Mouse (Mus musculus): ENCODE data around the gene Terf2ip.
A peak's percentile ranks its signal among the peaks of the same experiment; 100 is the strongest.

Terf2ip gene

GRCm38 (mm10) chr8:112009558-112009957 is 1.6 kb upstream of the Terf2ip start:
- peak; percentile 48 for DNase-seq (ENCODE audit: low read depth, low spot score)

DNA sequence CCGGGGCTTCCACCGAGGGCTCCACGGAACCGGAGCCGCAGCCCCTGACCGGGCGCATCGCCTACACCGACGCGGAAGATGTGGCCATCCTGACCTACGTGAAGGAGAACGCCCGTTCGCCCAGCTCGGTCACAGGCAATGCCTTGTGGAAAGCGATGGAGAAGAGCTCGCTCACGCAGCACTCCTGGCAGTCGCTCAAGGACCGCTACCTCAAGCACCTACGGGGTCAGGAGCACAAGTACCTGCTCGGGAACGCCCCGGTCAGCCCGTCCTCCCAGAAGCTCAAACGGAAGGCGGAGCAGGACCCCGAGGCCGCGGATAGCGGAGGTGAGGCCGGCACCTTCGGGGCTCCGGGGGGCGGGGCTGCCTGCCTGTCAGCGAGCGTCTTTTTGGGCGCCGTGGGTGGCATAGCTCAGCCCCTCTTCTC is 631 bp downstream of the Terf2ip start:
- peak; percentile 82 for DNase-seq (ENCODE audit: low read depth, low spot score)

- no peak for DNase-seq (ENCODE audit: low read depth, low spot score)
These were observed 3.7 kb downstream of the Terf2ip start, which contains the start of gene Gm6793 for GRCm38 (mm10) chr8:112014936-112015335. Gm6793 (minus strand) TSS chr8:112015036.

GRCm38 (mm10) chr8:112029455-112029854 is 18.3 kb downstream of the Terf2ip start:
- no peak for DNase-seq (ENCODE audit: low read depth, low spot score)

DNA sequence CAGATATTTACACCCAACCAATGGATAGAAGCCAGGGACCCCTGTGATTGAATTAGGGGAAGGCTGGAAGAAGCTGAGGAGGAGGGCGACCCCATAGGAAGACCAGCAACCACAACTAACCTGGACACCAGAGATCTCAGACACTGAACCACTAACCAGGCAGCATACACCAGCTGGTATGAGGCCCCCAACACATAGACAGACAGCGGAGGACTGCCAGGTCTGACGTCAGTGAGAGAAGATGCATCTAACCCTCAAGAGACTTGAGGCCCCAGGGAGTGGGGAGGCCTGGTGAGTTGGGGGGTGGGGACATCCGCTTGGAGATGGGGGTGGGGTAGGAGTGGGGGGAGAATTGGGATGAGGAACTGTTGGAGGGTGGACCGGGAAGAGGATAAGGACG is 19.5 kb downstream of the Terf2ip start:
- no peak for DNase-seq (ENCODE audit: low read depth, low spot score)

DNA sequence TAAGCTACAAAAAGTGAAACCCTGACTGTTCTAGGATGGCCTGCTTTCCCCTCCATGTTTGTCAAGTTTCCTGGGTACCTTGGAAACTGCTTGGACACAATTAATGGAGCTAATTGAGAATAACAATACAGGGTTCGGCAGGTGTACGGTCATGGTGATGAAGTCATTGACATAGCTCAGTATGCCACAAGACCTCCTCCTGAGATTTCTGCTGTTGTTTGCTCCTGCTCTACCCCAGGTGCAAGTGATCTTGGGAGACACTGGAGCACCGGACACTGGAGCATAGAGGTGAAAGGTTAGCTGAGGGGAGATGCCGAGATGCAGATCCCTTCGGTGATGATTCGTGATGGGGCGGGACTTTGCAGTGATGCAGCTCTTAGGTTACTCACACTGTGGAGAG is 21.9 kb downstream of the Terf2ip start:
- no peak for DNase-seq (ENCODE audit: low read depth, low spot score)

GRCm38 (mm10) chr8:112034603-112035002 is 23.4 kb downstream of the Terf2ip start:
- peak; percentile 74 for DNase-seq (ENCODE audit: low read depth, low spot score)

- no peak for DNase-seq (ENCODE audit: low read depth, low spot score)
These were observed 26.3 kb downstream of the Terf2ip start for GRCm38 (mm10) chr8:112037521-112037920.

- peak; percentile 26 for DNase-seq (ENCODE audit: low read depth, low spot score)
These were observed 34.0 kb downstream of the Terf2ip start for GRCm38 (mm10) chr8:112045182-112045581.

- DNase-seq (ENCODE audit: low read depth, low spot score) = peak; percentile 77
These were observed 34.7 kb downstream of the Terf2ip start for GRCm38 (mm10) chr8:112045896-112046295.

GRCm38 (mm10) chr8:112048293-112048692 is 37.1 kb downstream of the Terf2ip start:
- no peak for DNase-seq (ENCODE audit: low read depth, low spot score)

DNA sequence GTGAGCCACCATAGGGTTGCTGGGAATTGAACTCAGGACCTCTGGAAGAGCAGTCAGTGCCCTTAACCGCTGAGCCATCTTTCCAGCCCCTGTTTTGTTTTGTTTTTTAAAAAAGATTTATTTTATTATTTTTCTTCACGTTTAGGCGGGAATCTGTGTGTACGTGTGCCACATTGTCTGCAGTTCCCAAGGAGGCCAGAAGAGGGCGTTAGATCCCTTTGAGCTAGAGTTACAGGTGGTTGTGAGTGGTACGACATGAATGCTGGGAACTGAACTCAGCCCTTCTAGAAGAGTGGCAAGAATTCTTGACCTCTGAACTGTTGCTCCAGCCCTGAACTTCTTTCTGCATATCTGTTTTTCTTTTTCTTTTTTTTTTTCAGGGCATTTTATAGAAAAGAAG is 38.8 kb downstream of the Terf2ip start:
- no peak for DNase-seq (ENCODE audit: low read depth, low spot score)

GRCm38 (mm10) chr8:112051537-112051936 is 40.3 kb downstream of the Terf2ip start:
- no peak for DNase-seq (ENCODE audit: low read depth, low spot score)

DNA sequence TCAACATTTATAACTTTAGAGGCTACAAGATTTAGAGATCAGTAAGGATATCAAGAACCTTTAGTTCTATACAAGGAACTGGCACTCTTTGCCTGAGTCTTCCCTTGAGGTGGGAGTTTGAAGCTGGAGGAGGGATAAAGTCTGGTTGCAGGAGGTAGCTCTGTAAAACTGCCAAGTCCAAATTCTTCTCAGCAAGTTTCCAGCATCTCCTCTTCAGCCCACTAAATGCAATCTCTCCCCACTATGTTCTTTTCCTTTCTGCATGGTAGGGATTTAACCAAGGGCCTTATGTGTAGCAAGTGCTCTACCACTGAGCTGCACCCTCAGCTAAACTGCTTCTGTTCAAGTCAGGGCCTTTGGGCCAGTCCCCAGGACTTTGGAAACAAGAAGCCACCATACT is 43.3 kb downstream of the Terf2ip start:
- DNase-seq (ENCODE audit: low read depth, low spot score) = no peak

- DNase-seq (ENCODE audit: low read depth, low spot score) = peak; percentile 56
These were observed 50.2 kb downstream of the Terf2ip start for GRCm38 (mm10) chr8:112061372-112061771.
